Mouse (Mus musculus) embryo, embryonic 11.5 days (tissue): ENCODE results near the gene Lancl3.
"Not testable (repeated sequence)": the region's sequence is repeated elsewhere in the genome, so short reads cannot be mapped to it uniquely, and the experiment has no call there.

ENCODE experiments used
- DNase-seq: peaks from one replicate; pipeline ENCODE4 v3.0.0-alpha.2; 2012; ENCODE audit warnings: low read depth, low spot score

Lancl3 gene

GRCm38 (mm10) chrX:9257831-9258230, 58.1 kb downstream of the Lancl3 start:
- no peak for DNase-seq

- DNase-seq = no peak
Measured at GRCm38 (mm10) chrX:9259267-9259666, 59.6 kb downstream of the Lancl3 start.

- DNase-seq = no peak
Measured at GRCm38 (mm10) chrX:9271112-9271511, 71.4 kb downstream of the Lancl3 start.

- no peak for DNase-seq
Measured at GRCm38 (mm10) chrX:9271947-9272459, 72.3 kb downstream of the Lancl3 start.

GRCm38 (mm10) chrX:9272460-9273361, 73.0 kb downstream of the Lancl3 start, which contains the start of gene Xk:
Gene Xk (plus strand): TSS chrX:9272756.
- peak; percentile 24 for DNase-seq

GRCm38 (mm10) chrX:9273377-9274002, 73.8 kb downstream of the Lancl3 start:
- DNase-seq = no peak

GRCm38 (mm10) chrX:9274321-9274720, 74.6 kb downstream of the Lancl3 start:
- DNase-seq = no peak

- not testable (repeated sequence) for DNase-seq
Measured at GRCm38 (mm10) chrX:9283464-9283863, 83.8 kb downstream of the Lancl3 start, which contains the start of gene H2al1m. Gene H2al1m (plus strand): TSS chrX:9283764.

GRCm38 (mm10) chrX:9293140-9293829, 93.6 kb downstream of the Lancl3 start:
- not testable (repeated sequence) for DNase-seq

GRCm38 (mm10) chrX:9298413-9298864, 98.7 kb downstream of the Lancl3 start:
- no peak for DNase-seq

- no peak for DNase-seq
Measured at GRCm38 (mm10) chrX:9302791-9303190, 103.1 kb downstream of the Lancl3 start.

- DNase-seq = no peak
Measured at GRCm38 (mm10) chrX:9303455-9303854, 103.8 kb downstream of the Lancl3 start.

- not testable (repeated sequence) for DNase-seq
Measured at GRCm38 (mm10) chrX:9316457-9316856, 116.8 kb downstream of the Lancl3 start.
